Mouse (Mus musculus) forebrain, embryonic 11.5 days (tissue): ENCODE results near the gene Mgam. TPM values are rescaled to one million over a fixed set of nuclear protein-coding genes. Genes with fewer than 3 reads are reported as not detected.

Experiments
- polyA plus RNA-seq: library from polyadenylated mRNA; unstranded; fragments of >200 nt; fragmentation: Nextera tagmentation; extraction: Ambion mirVana; gene quantifications from 2 replicates; pipeline ENCODE4 v1.2.1, GENCODE M21; 2014

Mgam gene
- polyA plus RNA-seq, 1 experiment from 2014 or later = 0.08 TPM

Other genes starting within 250 kb of the Mgam start
- gene E330009J07Rik, start 192.7 kb upstream of the Mgam start, polyA plus RNA-seq = 19.9 and 21.9 TPM in 2 replicates
- gene Wee2, start 189.7 kb upstream of the Mgam start, polyA plus RNA-seq = 0.12 and 0.15 TPM in 2 replicates
- gene Ssbp1, start 157.5 kb upstream of the Mgam start, polyA plus RNA-seq = 177 and 197 TPM in 2 replicates
- gene Tas2r137, start 137.6 kb upstream of the Mgam start, polyA plus RNA-seq = not detected in 2 replicates
- 0.27 TPM in 1 of 2 replicates, not detected in the other for gene Tas2r108, start 135.3 kb upstream of the Mgam start, polyA plus RNA-seq
- gene Prss37, start 109.3 kb upstream of the Mgam start, polyA plus RNA-seq = not detected in 2 replicates
- gene Olfr461, start 73.8 kb upstream of the Mgam start, polyA plus RNA-seq = 0.08 and 0.31 TPM in 2 replicates
- gene Olfr460, start 59.3 kb upstream of the Mgam start, polyA plus RNA-seq = not detected in 2 replicates
- 0.72 and 0.77 TPM in 2 replicates for gene Clec5a, start 43.0 kb upstream of the Mgam start, polyA plus RNA-seq
- not detected in 2 replicates for gene Tas2r138, start 15.5 kb upstream of the Mgam start, polyA plus RNA-seq